Mouse (Mus musculus) left cerebral cortex, adult 9 months (tissue): ENCODE results near the gene Dixdc1.

Experiments used
- DNase-seq, 2 experiments: peaks; one replicate each; pipeline ENCODE4 v3.0.0; 2022; ENCODE audit warnings: low spot score in 2 of 2

Dixdc1 gene

GRCm38 (mm10) chr9:50700921-50701691 is 38.2 kb downstream of the Dixdc1 start:
- DNase-seq = peak in 1 of 2 experiments; percentile 40

GRCm38 (mm10) chr9:50698418-50699409 is 40.6 kb downstream of the Dixdc1 start:
- DNase-seq = peak in 1 of 2 experiments; percentile 58

GRCm38 (mm10) chr9:50697706-50698041 is 41.6 kb downstream of the Dixdc1 start:
- DNase-seq = peak; percentile 72 to 87

- no peak for DNase-seq
These were observed 42.2 kb downstream of the Dixdc1 start for GRCm38 (mm10) chr9:50696851-50697705.

- DNase-seq = no peak
These were observed 44.2 kb downstream of the Dixdc1 start for GRCm38 (mm10) chr9:50695153-50695552.

- peak in 1 of 2 experiments; percentile 39 for DNase-seq
These were observed 45.7 kb downstream of the Dixdc1 start for GRCm38 (mm10) chr9:50693631-50694030.

GRCm38 (mm10) chr9:50692626-50693580 is 46.4 kb downstream of the Dixdc1 start:
- no peak for DNase-seq

GRCm38 (mm10) chr9:50686866-50687652 is 52.3 kb downstream of the Dixdc1 start:
- DNase-seq = no peak

GRCm38 (mm10) chr9:50681727-50682126 is 57.6 kb downstream of the Dixdc1 start:
- DNase-seq = no peak

- DNase-seq = no peak
These were observed 59.9 kb downstream of the Dixdc1 start for GRCm38 (mm10) chr9:50679406-50679805.

- DNase-seq = no peak
These were observed 64.5 kb downstream of the Dixdc1 start for GRCm38 (mm10) chr9:50674771-50675170.

GRCm38 (mm10) chr9:50670690-50671089 is 68.6 kb downstream of the Dixdc1 start:
- DNase-seq = peak in 1 of 2 experiments; percentile 39

- DNase-seq = no peak
These were observed 71.5 kb downstream of the Dixdc1 start for GRCm38 (mm10) chr9:50667579-50668498.

GRCm38 (mm10) chr9:50666442-50666841 is 72.9 kb downstream of the Dixdc1 start:
- no peak for DNase-seq

GRCm38 (mm10) chr9:50664826-50665225 is 74.5 kb downstream of the Dixdc1 start:
- DNase-seq = no peak

- no peak for DNase-seq
These were observed 78.9 kb downstream of the Dixdc1 start for GRCm38 (mm10) chr9:50660431-50660830.

GRCm38 (mm10) chr9:50659392-50660217 is 79.7 kb downstream of the Dixdc1 start, which contains the start of gene Dlat:
Dlat (minus strand) TSS chr9:50659780.
- DNase-seq = peak; percentile 76 to 88
